Mouse (Mus musculus) gastrocnemius, adult 2 months (tissue): ENCODE measurements around the gene Wfdc3. TPM values are rescaled to one million over a fixed set of nuclear protein-coding genes. Genes with fewer than 3 reads are reported as not detected.

ENCODE experiments used
- DNase-seq: peaks from one replicate; pipeline ENCODE4 v3.0.0; 2022
- H3K27ac ChIP-seq: fragments of 200-600 bp; 2 replicates; pipeline ENCODE4 v1.8.1; 2022; ENCODE audit warnings: mild to moderate bottlenecking
- H3K4me3 ChIP-seq: fragments of 200-600 bp; 2 replicates; pipeline ENCODE4 v1.8.1; 2022; ENCODE audit warnings: mild to moderate bottlenecking, moderate library complexity
- CTCF ChIP-seq: fragments of 200-600 bp; IDR thresholded peaks from 2 replicates; pipeline ENCODE4 v1.8.1; 2022; ENCODE audit warnings: antibody characterized with exemption, mild to moderate bottlenecking, moderate library complexity
- intact Hi-C: fragments of 180-260 bp; cut with DNase I; formaldehyde crosslinking; loops from one replicate; pipeline ENCODE4 v1.15.1; 2025
- total RNA-seq, 2 experiments: library from RNA; stranded (reverse); gene quantifications; 2 replicates each; pipeline ENCODE4 v1.2.3; 2021

Wfdc3 gene
- total RNA-seq, 2 experiments from 2014 or later: not detected

DNA sequence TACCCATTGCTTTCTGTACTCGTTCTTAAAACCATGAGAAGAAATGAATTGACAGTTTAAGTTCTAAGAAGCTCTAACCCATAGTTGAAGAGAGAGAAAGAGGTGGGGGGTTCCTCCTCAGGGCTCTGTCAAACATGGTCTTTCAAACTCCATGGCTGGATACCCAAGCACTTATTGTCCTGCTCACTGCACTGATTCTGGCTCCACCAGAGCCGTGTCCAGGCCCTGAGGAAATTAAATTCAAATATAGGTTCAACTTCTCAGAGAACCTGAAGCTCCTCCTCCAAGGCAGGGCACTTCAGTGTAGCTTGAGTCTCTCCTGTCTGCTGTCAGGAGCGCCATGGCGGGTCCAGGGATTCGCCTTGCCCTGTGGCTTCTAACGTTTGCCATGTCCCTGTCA, 30.7 kb downstream of the Wfdc3 start, which contains the start of gene Spint5:
TSS of gene Spint5 (plus strand) at position 301 of the 400 bp plus-strand sequence.
- Histone ChIP-seq H3K27ac (no peak within 1 kb of the TSS), H3K4me3 (no peak within 1 kb of the TSS)
- no peak for DNase-seq
- intact Hi-C loops: no loop called here
- TF ChIP-seq CTCF: no peak

DNA sequence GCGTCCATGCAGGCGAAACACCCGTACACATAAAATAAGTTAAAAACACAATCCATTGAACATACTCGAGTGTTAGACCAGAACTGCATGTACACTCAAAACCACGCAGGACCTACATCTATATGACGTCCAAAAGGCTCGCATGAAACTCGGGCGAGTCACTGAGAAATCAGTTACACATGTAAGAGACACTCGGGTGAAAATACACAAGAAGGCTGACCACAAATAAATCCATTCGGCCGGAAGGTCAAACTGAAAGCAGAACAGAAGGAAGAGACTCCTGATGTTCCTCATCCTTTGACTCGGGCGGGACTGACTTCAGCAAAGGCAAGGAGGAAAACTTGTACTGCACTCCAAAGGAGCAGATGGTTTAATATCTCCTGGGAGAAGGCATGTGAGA, 39.7 kb downstream of the Wfdc3 start:
- intact Hi-C loops: no loop called here
- DNase-seq: no peak
- no peak for TF ChIP-seq CTCF
- H3K4me3 ChIP-seq: no peak overlapping the region
- H3K27ac ChIP-seq: no peak overlapping the region

DNA sequence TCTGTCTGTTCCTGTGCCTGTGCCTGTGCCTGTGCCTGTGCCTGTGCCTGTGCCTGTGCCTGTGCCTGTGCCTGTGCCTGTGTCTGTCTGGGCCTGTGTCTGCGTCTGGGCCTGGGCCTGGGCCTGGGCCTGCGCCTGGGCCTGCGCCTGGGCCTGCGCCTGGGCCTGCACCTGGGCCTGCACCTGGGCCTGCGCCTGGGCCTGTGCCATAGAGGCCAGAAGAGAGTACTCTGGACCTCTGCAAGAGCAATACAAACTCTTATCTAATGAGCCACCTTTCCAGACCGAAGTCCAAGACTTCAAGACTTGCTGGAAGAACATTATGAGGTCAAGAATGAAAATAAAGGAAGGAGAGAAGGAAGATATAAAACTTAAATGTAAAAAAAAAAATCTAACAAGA, 40.4 kb downstream of the Wfdc3 start:
- intact Hi-C loops: no loop called here
- Histone ChIP-seq H3K4me3 (no peak overlapping the region), H3K27ac (no peak overlapping the region)
- DNase-seq: no peak
- no peak for TF ChIP-seq CTCF

DNA sequence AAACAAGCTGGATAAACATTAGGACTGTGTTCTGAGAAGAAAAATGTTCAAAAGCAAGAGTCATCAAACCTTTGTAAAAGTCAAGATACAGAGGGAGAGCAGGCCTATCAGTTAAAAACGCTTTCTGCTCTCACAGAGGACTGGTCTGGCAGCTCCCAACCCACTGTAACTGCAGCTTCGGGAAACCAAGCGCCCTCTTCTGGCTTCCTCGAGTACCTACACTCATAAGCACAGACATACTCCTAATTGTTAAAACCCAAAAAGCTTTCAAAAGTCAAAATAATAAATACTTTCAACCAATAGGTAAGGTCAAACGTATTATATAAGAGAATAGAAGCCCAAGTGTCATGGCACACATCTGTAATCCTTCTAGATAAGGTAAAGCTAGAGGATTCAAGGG, 41.5 kb downstream of the Wfdc3 start:
- no peak for DNase-seq
- TF ChIP-seq CTCF: no peak

DNA sequence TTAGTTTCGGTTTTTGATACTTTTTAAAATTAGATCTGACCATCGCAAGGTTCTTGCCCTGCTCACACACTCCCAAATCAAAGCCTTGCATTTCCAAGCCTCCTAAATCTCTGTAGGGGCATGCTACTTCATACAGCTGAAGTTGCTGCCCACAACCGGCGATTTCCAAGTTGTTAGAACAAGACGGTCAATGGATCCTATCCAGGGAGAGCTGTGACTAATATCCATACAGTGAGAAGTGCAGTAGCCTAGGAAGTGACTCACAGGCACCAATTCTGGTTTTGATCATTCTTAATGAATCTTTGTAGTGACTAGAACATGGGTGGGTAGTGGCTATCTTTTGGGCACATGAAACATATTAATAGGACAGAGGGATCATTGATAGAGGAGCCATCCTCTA, 44.0 kb downstream of the Wfdc3 start:
- intact Hi-C loops: no loop called here
- TF ChIP-seq CTCF: no peak
- Histone ChIP-seq H3K27ac (no peak overlapping the region), H3K4me3 (no peak overlapping the region)
- DNase-seq: no peak

More for the DNA sequence above, 41.5 kb downstream of the Wfdc3 start:
- Histone ChIP-seq H3K4me3 (no peak overlapping the region), H3K27ac (no peak overlapping the region)
- intact Hi-C loops: no loop called here

DNA sequence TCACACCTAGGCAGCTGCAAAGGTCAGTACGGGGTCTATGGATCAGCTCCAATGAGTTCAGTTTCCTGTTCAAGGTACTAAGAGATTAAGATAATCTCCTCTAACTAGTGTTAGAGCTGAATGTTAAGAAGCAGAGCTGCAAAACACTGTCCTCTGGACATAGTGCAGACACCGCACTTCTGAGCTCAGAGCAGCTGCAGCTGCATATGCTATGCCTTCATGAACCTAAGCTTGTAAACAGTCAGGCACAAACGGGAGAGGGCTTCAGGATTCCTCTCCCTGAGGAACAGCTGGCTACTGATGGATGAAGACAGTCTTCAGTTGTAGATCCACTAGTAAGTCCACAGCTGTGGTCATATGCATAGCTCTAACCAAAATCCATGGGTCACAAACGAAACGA, 44.8 kb downstream of the Wfdc3 start:
- intact Hi-C loops: no loop called here
- no peak for DNase-seq
- TF ChIP-seq CTCF: no peak
- Histone ChIP-seq H3K4me3 (no peak overlapping the region), H3K27ac (no peak overlapping the region)

DNA sequence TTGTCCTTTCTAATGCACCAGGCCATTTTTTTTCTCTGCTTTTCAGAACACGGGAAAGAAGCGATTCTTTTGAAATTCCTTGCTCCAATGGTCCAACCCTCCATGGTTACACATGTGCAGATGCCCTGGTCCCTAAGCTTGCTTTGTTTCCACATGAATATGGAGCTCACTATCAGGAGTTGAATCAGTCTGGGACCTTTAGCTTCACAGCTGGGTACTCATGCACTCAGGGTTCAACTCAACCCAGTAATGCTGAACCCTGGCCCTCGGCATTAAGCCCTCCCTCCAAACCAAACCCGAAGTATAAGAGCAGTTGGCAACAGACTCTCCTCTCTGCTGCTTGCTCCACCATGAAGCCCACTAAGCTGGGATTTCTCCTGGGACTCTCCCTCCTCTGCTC, 47.5 kb downstream of the Wfdc3 start, which contains the start of gene Spint4:
TSS of gene Spint4 (plus strand) at position 301 of the 400 bp plus-strand sequence.
- Histone ChIP-seq H3K27ac (no peak within 1 kb of the TSS), H3K4me3 (no peak within 1 kb of the TSS)
- no peak for DNase-seq
- intact Hi-C loops: no loop called here
- no peak for TF ChIP-seq CTCF

DNA sequence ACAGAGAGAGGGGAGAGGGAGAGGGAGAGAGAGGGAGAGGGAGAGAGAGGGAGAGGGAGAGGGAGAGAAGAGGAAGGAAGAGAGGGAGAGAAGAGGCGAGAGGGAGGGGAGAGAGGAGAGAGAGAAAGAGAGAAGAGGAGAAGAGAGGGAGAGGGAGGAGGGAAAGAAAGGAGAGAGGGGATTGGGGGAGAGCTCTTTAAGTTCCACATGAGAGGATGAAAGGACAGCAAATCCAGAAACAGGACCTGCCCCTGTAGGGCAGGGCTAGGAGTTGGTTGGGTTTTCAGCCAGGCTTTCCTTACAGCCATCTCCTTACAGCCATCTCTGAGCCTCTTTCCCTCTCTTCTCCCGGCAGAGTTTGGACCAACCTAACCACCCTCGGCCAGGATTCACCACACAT, 60.9 kb downstream of the Wfdc3 start, which contains the start of gene Wfdc13:
TSS of gene Wfdc13 (plus strand) at position 301 of the 400 bp plus-strand sequence.
- Histone ChIP-seq H3K4me3 (no peak within 1 kb of the TSS), H3K27ac (no peak within 1 kb of the TSS)
- DNase-seq: no peak
- intact Hi-C loops: no loop called here
- no peak for TF ChIP-seq CTCF

Other genes with a start within 250 kb of the Wfdc3 start
- 10 to 100 TPM; 27.2 to 33.5 TPM for gene Pigt, start 248.4 kb downstream of the Wfdc3 start, total RNA-seq
- not detected for gene Wfdc2, start 183.5 kb downstream of the Wfdc3 start, total RNA-seq
- not detected for gene Spint3, start 172.5 kb downstream of the Wfdc3 start, total RNA-seq
- not detected for gene Wfdc6a, start 160.5 kb downstream of the Wfdc3 start, total RNA-seq
- gene Eppin, start 152.3 kb downstream of the Wfdc3 start, total RNA-seq: not detected
- not detected for gene Wfdc6b, start 132.4 kb downstream of the Wfdc3 start, total RNA-seq
- gene Wfdc8, start 132.3 kb downstream of the Wfdc3 start, total RNA-seq: not detected
- not detected for gene Wfdc16, start 107.1 kb downstream of the Wfdc3 start, total RNA-seq
- gene Wfdc10, start 89.9 kb downstream of the Wfdc3 start, total RNA-seq: not detected
- not detected for gene Wfdc9, start 89.3 kb downstream of the Wfdc3 start, total RNA-seq
- gene Wfdc11, start 71.8 kb downstream of the Wfdc3 start, total RNA-seq: not detected
- not detected for gene Wfdc13, start 60.8 kb downstream of the Wfdc3 start, total RNA-seq
- not detected for gene Spint4, start 47.4 kb downstream of the Wfdc3 start, total RNA-seq
- not detected for gene Spint5, start 30.6 kb downstream of the Wfdc3 start, total RNA-seq
- 10 to 100 TPM; 18.5 to 19.4 TPM for gene Dnttip1, start 52 bp upstream of the Wfdc3 start, total RNA-seq
- gene Ube2c, start 24.0 kb upstream of the Wfdc3 start, total RNA-seq: under 1 TPM; 0.20 to 0.33 TPM
- gene Tnnc2, start 34.0 kb upstream of the Wfdc3 start, total RNA-seq: over 10,000 TPM; 14,820 to 17,621 TPM
- 10 to 100 TPM; 20.6 to 25.6 TPM for gene Snx21, start 39.9 kb upstream of the Wfdc3 start, total RNA-seq
- 1 to 10 TPM; 7.9 to 8.6 TPM for gene Acot8, start 59.0 kb upstream of the Wfdc3 start, total RNA-seq
- 1 to 10 TPM; 1.2 to 1.4 TPM for gene Zswim3, start 59.2 kb upstream of the Wfdc3 start, total RNA-seq
- 1 to 10 TPM; 4.6 to 4.9 TPM for gene Zswim1, start 76.8 kb upstream of the Wfdc3 start, total RNA-seq
- under 1 TPM in 1 of 2 experiments, not detected in 1; 0.84 TPM for gene Spata25, start 82.6 kb upstream of the Wfdc3 start, total RNA-seq
- gene Ctsa, start 86.9 kb upstream of the Wfdc3 start, total RNA-seq: 10 to 100 TPM; 50.2 to 58.1 TPM
- gene Neurl2, start 87.5 kb upstream of the Wfdc3 start, total RNA-seq: 10 to 100 TPM; 31.1 to 37.0 TPM
- gene Pltp, start 111.8 kb upstream of the Wfdc3 start, total RNA-seq: 10 to 100 TPM; 11.4 to 20.1 TPM
- gene Pcif1, start 133.4 kb upstream of the Wfdc3 start, total RNA-seq: 10 to 100 TPM; 25.6 TPM
- gene Zfp335, start 165.8 kb upstream of the Wfdc3 start, total RNA-seq: 10 to 100 TPM in 1 of 2 experiments, 1 to 10 TPM in 1; 9.7 to 10.5 TPM
- 1 to 10 TPM in 1 of 2 experiments, under 1 TPM in 1; 0.46 to 1.1 TPM for gene Mmp9, start 194.8 kb upstream of the Wfdc3 start, total RNA-seq
- gene Slc12a5, start 214.9 kb upstream of the Wfdc3 start, total RNA-seq: under 1 TPM; 0.36 to 0.53 TPM